Mouse (Mus musculus) heart, embryonic 16.5 days (tissue): ENCODE data around the gene Clta. TPM values are rescaled to one million over a fixed set of nuclear protein-coding genes. Genes with fewer than 3 reads are reported as not detected.

Experiments used
- ATAC-seq: fragments of 200-750 bp; cut with Nextera tagmentation; replicated peaks from 2 replicates; pipeline ENCODE4 v1.8.0; 2017; ENCODE audit warnings: moderate number of reproducible peaks; ENCODE audit not compliant: insufficient read depth, low FRiP score; ENCODE audit errors: extremely low read depth
- H3K27ac ChIP-seq: fragments of 300-500 bp; sonication (generic); 2 replicates; pipeline ENCODE4 v1.5.1; 2014; ENCODE audit warnings: mild to moderate bottlenecking, low read length, control low read depth, moderate library complexity
- H3K27me3 ChIP-seq: fragments of 300-500 bp; sonication (generic); 2 replicates; pipeline ENCODE4 v1.6.1; 2014; ENCODE audit warnings: low read length, mixed read lengths; ENCODE audit not compliant: control insufficient read depth, insufficient read depth
- H3K36me3 ChIP-seq: fragments of 300-500 bp; sonication (generic); 2 replicates; pipeline ENCODE4 v1.6.1; 2014; ENCODE audit not compliant: control insufficient read depth, insufficient read depth
- H3K4me1 ChIP-seq: fragments of 300-500 bp; sonication (generic); 2 replicates; pipeline ENCODE4 v1.6.1; 2014; ENCODE audit warnings: low read length, mixed read lengths; ENCODE audit not compliant: control insufficient read depth, insufficient read depth
- H3K4me2 ChIP-seq: fragments of 300-500 bp; sonication (generic); 2 replicates; pipeline ENCODE4 v1.6.1; 2014; ENCODE audit warnings: low read depth, mild to moderate bottlenecking, control low read depth, low read length
- H3K4me3 ChIP-seq: fragments of 300-500 bp; sonication (generic); 2 replicates; pipeline ENCODE4 v1.5.1; 2014; ENCODE audit warnings: mild to moderate bottlenecking, control low read depth, low read length
- H3K9ac ChIP-seq: fragments of 300-500 bp; sonication (generic); 2 replicates; pipeline ENCODE4 v1.6.1; 2014; ENCODE audit warnings: low read length, control low read depth
- H3K9me3 ChIP-seq: fragments of 300-500 bp; sonication (generic); replicated peaks from 2 replicates; pipeline ENCODE4 v1.6.1; 2016; ENCODE audit warnings: low read length; ENCODE audit not compliant: control insufficient read depth
- WGBS: fragments of 180-500 bp; shearing (Covaris S2); extraction: QIAGEN DNeasy Blood & Tissue Kit; methylation state at CpG from one replicate; pipeline ENCODE4 v1.1.7; 2014; 5-methylcytosine and 5-hydroxymethylcytosine counted together
- polyA plus RNA-seq: library from polyadenylated mRNA; unstranded; fragments of >200 nt; fragmentation: Nextera tagmentation; extraction: Ambion mirVana; gene quantifications from 2 replicates; pipeline ENCODE4 v1.2.1, GENCODE M21; 2015

Gene Clta
- polyA plus RNA-seq, 1 experiment from 2014 or later: 150 TPM

DNA sequence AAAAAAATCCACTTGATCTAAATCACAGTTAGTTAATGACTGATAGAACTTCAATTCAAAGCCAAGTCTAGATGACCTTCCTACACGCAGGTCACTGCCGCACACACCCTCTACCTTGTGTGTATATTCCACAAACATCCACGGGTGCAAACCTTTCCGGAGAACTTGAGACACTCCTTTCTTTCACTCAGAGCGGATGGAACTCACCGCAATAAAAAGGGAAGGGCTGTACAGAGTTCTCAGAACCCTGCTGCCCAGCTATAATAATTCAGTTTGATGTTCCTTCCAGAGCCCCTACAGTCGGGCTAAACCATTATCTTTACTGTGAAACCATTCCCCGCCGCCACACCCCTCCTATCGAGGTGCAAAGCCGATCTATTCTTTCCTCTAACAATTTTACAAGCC lies 67.5 kb downstream of the Clta start:
- 1% methylated on average over 11 of the region's 11 CpGs for WGBS
- H3K4me1 ChIP-seq: peaks cover 29% of the 10 kb centered on the region
- ATAC-seq: no peak; the same call in 1 of the 2 replicates
- H3K27ac ChIP-seq: peak overlapping the region; percentile 97
- H3K4me3 ChIP-seq: peak overlapping the region; percentile 96
- H3K4me2 ChIP-seq: peak overlapping the region; percentile 78
- no peaks in the 10 kb centered on the region for H3K27me3 ChIP-seq
- H3K9ac ChIP-seq: peak overlapping the region; percentile 96
- no peaks in the 10 kb centered on the region for H3K9me3 ChIP-seq
- H3K36me3 ChIP-seq: no peaks in the 10 kb centered on the region

DNA sequence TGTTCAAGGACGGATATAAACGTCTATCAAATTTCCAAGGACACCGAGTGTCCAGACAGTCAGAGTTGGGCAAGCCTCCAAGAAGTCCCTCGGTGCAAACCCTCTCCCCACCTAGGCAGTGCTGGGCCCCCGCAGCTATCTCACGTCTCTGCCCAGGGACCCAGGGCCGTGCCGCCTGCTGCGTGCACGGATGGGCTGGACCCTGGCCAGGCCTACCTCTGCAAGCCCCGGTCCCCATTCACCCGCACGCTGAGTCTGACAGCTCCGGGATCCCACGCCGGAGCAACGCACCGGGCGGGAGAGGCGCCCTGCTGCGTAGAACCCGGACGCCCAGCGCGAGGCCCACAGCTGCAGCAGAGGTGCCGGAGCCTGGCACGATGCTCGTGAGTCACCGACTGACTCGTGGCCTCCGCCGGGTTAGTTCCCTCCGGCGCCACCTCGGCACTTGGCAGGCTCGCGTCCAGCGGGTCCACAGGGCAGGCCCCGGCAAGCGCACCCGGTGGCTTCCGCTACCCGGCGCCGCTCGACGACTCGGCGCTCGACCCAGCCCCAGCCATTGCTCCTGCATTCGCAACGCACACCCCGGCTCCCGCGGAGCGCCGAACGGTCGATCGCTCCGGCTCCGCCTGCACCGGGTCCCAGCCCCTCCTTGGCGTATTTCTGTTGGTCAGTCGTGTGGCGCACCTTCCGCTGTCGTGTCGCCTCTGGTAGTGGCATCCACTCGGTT lies 68.1 kb downstream of the Clta start:
- peak overlapping the region; percentile 96 for H3K9ac ChIP-seq
- peak overlapping the region; percentile 97 for H3K27ac ChIP-seq
- H3K4me2 ChIP-seq: peak overlapping the region; percentile 78
- WGBS: under 1% methylated on average over 70 of the region's 70 CpGs
- peak overlapping the region; percentile 96 for H3K4me3 ChIP-seq
- no peaks in the 10 kb centered on the region for H3K36me3 ChIP-seq
- H3K4me1 ChIP-seq: peaks cover 28% of the 10 kb centered on the region
- H3K27me3 ChIP-seq: no peaks in the 10 kb centered on the region
- no peaks in the 10 kb centered on the region for H3K9me3 ChIP-seq
- ATAC-seq: peak; percentile 94

DNA sequence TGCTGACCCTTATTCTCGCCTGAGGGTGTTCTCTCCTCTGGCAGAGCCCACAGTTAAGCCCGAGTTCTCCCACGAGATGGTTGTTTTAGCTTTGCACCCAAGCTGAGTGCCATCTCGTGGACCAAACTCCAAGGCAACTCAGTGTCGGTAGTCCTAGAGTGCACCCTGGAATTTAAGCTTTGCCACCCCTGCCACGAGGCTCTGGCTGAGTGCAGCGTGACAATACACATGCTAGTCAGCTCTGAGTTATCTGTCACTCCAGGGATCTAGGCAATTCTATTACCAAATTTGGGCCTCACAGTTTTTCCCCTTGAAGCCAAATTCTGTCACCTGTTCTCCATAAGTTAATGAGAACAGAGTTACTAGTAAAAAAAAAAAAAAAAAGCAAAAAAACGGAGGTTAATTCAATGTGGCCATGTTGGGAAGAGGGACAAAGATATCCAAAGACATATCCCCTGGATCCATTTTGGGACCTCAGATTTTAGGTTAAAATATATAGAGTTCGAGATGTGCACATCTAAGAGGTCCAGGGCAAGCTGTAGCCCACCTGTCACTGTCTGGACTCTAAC lies 68.7 kb downstream of the Clta start:
- no peaks in the 10 kb centered on the region for H3K36me3 ChIP-seq
- H3K9ac ChIP-seq: peak overlapping the region; percentile 96
- peaks cover 22% of the 10 kb centered on the region for H3K4me1 ChIP-seq
- H3K4me3 ChIP-seq: peak overlapping the region; percentile 96
- WGBS: 11% methylated on average over 9 of the region's 9 CpGs
- peak; percentile 28 for ATAC-seq
- H3K27ac ChIP-seq: peak overlapping the region; percentile 97
- H3K27me3 ChIP-seq: no peaks in the 10 kb centered on the region
- H3K9me3 ChIP-seq: no peaks in the 10 kb centered on the region
- peak overlapping the region; percentile 78 for H3K4me2 ChIP-seq

DNA sequence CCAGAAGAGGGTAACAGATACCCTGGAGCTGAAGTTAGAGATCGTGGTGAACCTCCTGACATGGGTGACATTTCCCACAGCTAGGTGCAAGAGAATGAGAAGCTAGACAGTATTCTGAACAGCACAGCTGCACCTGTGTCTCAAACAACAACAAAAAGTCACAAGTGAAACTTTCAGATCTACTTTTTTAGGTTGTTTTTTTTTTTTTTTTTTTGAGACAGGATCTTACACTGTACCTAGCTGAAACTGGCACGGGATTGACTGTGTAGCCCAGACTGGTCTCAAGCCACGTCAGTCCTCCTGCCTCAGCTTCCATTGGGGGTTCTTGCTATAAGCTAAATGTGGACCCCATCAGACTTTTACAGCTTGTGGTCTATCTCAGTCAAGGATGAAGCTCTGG lies 69.5 kb downstream of the Clta start:
- ATAC-seq: no peak
- Histone ChIP-seq H3K36me3 (no peaks in the 10 kb centered on the region), H3K9ac (no peak overlapping the region), H3K27ac (no peak overlapping the region), H3K4me3 (no peak overlapping the region), H3K9me3 (no peaks in the 10 kb centered on the region), H3K27me3 (no peaks in the 10 kb centered on the region), H3K4me2 (no peak overlapping the region), H3K4me1 (peaks cover 17% of the 10 kb centered on the region)
- 83% methylated on average over 3 of the region's 3 CpGs for WGBS

DNA sequence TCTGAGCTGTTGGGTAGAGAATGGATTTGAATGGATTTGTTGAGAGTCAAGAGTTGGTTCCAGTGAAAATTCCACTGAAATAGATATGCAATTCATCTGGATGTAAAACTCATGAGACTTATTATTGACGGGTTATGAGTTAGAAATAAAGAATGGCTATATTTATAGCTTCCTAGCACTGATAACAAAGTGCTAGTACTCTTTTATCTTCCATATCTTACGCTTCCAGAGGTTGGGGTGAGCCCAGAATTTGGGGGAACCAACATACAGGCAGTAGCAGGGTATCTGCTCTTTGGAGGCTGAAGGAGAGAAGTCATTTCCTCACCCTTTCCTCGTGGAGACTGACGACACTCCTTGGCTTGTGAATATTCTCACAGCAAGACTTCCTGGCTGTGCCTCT lies 70.2 kb downstream of the Clta start:
- Histone ChIP-seq H3K9ac (no peak overlapping the region), H3K27ac (no peak overlapping the region), H3K4me3 (no peak overlapping the region), H3K4me2 (no peak overlapping the region), H3K27me3 (no peaks in the 10 kb centered on the region), H3K36me3 (no peaks in the 10 kb centered on the region), H3K4me1 (peaks cover 17% of the 10 kb centered on the region), H3K9me3 (no peaks in the 10 kb centered on the region)
- WGBS: 65% methylated on average over 4 of the region's 4 CpGs
- no peak for ATAC-seq

DNA sequence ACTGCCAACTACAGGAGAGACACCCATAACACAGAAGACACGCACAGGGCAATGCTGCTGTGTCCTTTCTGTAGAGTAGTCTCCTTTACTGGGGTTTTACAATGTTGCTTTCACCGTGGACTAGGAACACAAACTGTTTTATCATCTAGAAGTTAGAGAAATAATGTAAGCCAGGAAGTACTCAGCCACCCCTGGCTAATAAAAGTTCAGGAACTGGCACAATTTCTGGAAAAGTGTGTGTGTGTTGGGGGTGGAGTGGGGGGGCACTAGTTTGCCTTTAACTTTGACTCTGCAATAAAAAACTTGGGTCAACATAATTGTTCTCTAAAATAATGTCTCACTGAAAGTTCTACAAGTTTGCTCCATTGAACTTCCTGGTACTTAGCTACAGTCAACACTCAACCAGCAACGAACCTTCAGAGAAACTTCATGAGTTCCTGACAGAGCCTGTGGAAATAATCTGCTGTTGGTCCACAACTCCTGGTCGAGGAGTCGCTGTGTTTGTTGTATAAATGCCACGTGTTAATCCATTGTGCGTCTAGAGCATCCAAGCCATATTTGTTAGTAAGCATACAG lies 74.2 kb downstream of the Clta start:
- Histone ChIP-seq H3K36me3 (no peaks in the 10 kb centered on the region), H3K9me3 (no peaks in the 10 kb centered on the region), H3K4me3 (no peak overlapping the region), H3K27ac (no peak overlapping the region), H3K9ac (no peak overlapping the region), H3K4me2 (no peak overlapping the region), H3K27me3 (no peaks in the 10 kb centered on the region), H3K4me1 (no peaks in the 10 kb centered on the region; the same call in 1 of the 2 replicates)
- WGBS: 78% methylated on average over 7 of the region's 7 CpGs
- ATAC-seq: no peak

Other genes starting within 250 kb of the Clta start
- not detected in 2 replicates for gene Olfr159, start 233.4 kb upstream of the Clta start, polyA plus RNA-seq
- not detected in 2 replicates for gene Olfr156, start 180.6 kb upstream of the Clta start, polyA plus RNA-seq
- not detected in 2 replicates for gene Olfr157, start 164.3 kb upstream of the Clta start, polyA plus RNA-seq
- gene Olfr155, start 152.9 kb upstream of the Clta start, polyA plus RNA-seq: not detected in 2 replicates
- gene Reck, start 128.9 kb upstream of the Clta start, polyA plus RNA-seq: 8.6 and 8.9 TPM in 2 replicates
- 51.4 and 53.7 TPM in 2 replicates for gene Glipr2, start 47.1 kb upstream of the Clta start, polyA plus RNA-seq
- not detected in 2 replicates for gene Ccin, start 21.0 kb upstream of the Clta start, polyA plus RNA-seq
- gene Gne, start 79.7 kb downstream of the Clta start, polyA plus RNA-seq: 38.3 and 40.8 TPM in 2 replicates
- 14.8 and 15.5 TPM in 2 replicates for gene Rnf38, start 229.3 kb downstream of the Clta start, polyA plus RNA-seq